Comparison of ENCODE assay signal across 8 mouse cellular contexts in genomic region chr2:51981630-51982029, GRCm38 (mm10). TPM values are rescaled to one million over a fixed set of nuclear protein-coding genes. Genes with fewer than 3 reads are reported as not detected.
DNase-seq lines count a peak whose midpoint lies in the region; ATAC-seq lines count a peak whose summit lies in the region.

No protein-coding gene starts in this region.

- H3K4me3 ChIP-seq in midbrain, embryonic 14.5 days (replicated peaks; ENCODE audit: low read depth, low read length), result no peak overlapping the region
- no peak overlapping the region for H3K4me3 ChIP-seq in midbrain, embryonic 11.5 days (ENCODE audit: low read depth, low read length)

- 57% methylated on average over 11 of the region's 11 CpGs for WGBS in midbrain, embryonic 14.5 days
- 71% methylated on average over 11 of the region's 11 CpGs for WGBS in midbrain, embryonic 11.5 days

- no peak overlapping the region for H3K4me2 ChIP-seq in midbrain, embryonic 14.5 days (ENCODE audit: low read length)
- H3K4me2 ChIP-seq in midbrain, embryonic 11.5 days, result no peak overlapping the region

- no peaks in the 10 kb centered on the region for H3K36me3 ChIP-seq in midbrain, embryonic 14.5 days (ENCODE audit: control insufficient read depth, insufficient read depth, low read length)
- H3K36me3 ChIP-seq in midbrain, embryonic 11.5 days (ENCODE audit: control insufficient read depth, insufficient read depth, low read length), result no peaks in the 10 kb centered on the region

- no peaks in the 10 kb centered on the region for H3K4me1 ChIP-seq in midbrain, embryonic 14.5 days (ENCODE audit: control insufficient read depth, insufficient read depth, low read length)
- no peaks in the 10 kb centered on the region for H3K4me1 ChIP-seq in midbrain, embryonic 11.5 days (ENCODE audit: control insufficient read depth, insufficient read depth, low read length)

- H3K27me3 ChIP-seq in midbrain, embryonic 14.5 days (ENCODE audit: control insufficient read depth, insufficient read depth, low read length), result no peaks in the 10 kb centered on the region
- no peaks in the 10 kb centered on the region for H3K27me3 ChIP-seq in midbrain, embryonic 11.5 days (ENCODE audit: control insufficient read depth, insufficient read depth, low read length)

- peak; percentile 32 for DNase-seq in midbrain, embryonic 14.5 days
- no peak for DNase-seq in midbrain, embryonic 11.5 days (ENCODE audit: low spot score, missing footprints)
- peak; percentile 33 to 40 for DNase-seq in heart, adult 9 months (ENCODE audit: low spot score in 2 of 2)
- DNase-seq in kidney, adult 9 months, result peak; percentile 48
- peak; percentile 81 for DNase-seq in lung, postnatal 10 days
- DNase-seq in spleen, postnatal 14 days (ENCODE audit: low spot score in 2 of 2), result no peak
- DNase-seq in retina, embryonic 14.5 days (ENCODE audit: low spot score), result no peak
- DNase-seq in thymus, postnatal 25 days, result no peak

- no peak for ATAC-seq in midbrain, embryonic 14.5 days (ENCODE audit: low FRiP score, low TSS enrichment)
- no peak for ATAC-seq in midbrain, embryonic 11.5 days (ENCODE audit: low FRiP score)

- no peaks in the 10 kb centered on the region for H3K9me3 ChIP-seq in midbrain, embryonic 14.5 days (ENCODE audit: control insufficient read depth, low read length)
- H3K9me3 ChIP-seq in midbrain, embryonic 11.5 days (ENCODE audit: control insufficient read depth, low read length), result no peaks in the 10 kb centered on the region

- no peak overlapping the region for H3K9ac ChIP-seq in midbrain, embryonic 14.5 days (replicated peaks; ENCODE audit: low read length)
- no peak overlapping the region for H3K9ac ChIP-seq in midbrain, embryonic 11.5 days (ENCODE audit: low read length)

- peak overlapping the region; percentile 60 for H3K27ac ChIP-seq in midbrain, embryonic 14.5 days (replicated peaks; ENCODE audit: low read depth, low read length)
- H3K27ac ChIP-seq in midbrain, embryonic 11.5 days (ENCODE audit: low read depth, low read length), result no peak overlapping the region

RNA-seq across cellular contexts. Expression of gene Nmi, which starts 8.3 kb away (rescaled TPM):
- 3.5 and 5.3 TPM in 2 replicates for polyA plus RNA-seq in midbrain, embryonic 14.5 days (2014; fragmentation: Nextera tagmentation; extraction: Ambion mirVana)
- 5.4 and 6.6 TPM in 2 replicates for polyA plus RNA-seq in midbrain, embryonic 11.5 days (2014; fragmentation: Nextera tagmentation; extraction: Ambion mirVana)

RNA-seq across cellular contexts. Expression of gene Rbm43, which starts 46.7 kb away (rescaled TPM):
- polyA plus RNA-seq in midbrain, embryonic 14.5 days (2014; fragmentation: Nextera tagmentation; extraction: Ambion mirVana), result 5.3 and 6.0 TPM in 2 replicates
- polyA plus RNA-seq in midbrain, embryonic 11.5 days (2014; fragmentation: Nextera tagmentation; extraction: Ambion mirVana), result 5.7 and 6.4 TPM in 2 replicates

RNA-seq across cellular contexts. Expression of gene Tnfaip6, which starts 56.2 kb away (rescaled TPM):
- polyA plus RNA-seq in midbrain, embryonic 14.5 days (2014; fragmentation: Nextera tagmentation; extraction: Ambion mirVana), result 2.7 and 3.9 TPM in 2 replicates
- polyA plus RNA-seq in midbrain, embryonic 11.5 days (2014; fragmentation: Nextera tagmentation; extraction: Ambion mirVana), result 17.0 and 22.8 TPM in 2 replicates

Comparison
In these comparisons a context has a peak if more than half of its experiments do, and no peak if none do; other contexts are left out.
1. DNase-seq: peak in midbrain, embryonic 14.5 days (single experiment), heart, adult 9 months (2 of 2), kidney, adult 9 months (single experiment) and lung, postnatal 10 days (single experiment); none in midbrain, embryonic 11.5 days (single experiment), spleen, postnatal 14 days (0 of 2), retina, embryonic 14.5 days (single experiment) and thymus, postnatal 25 days (single experiment).